Mouse (Mus musculus) midbrain, postnatal 0 days (tissue): ENCODE data around the gene Sash3. TPM values are rescaled to one million over a fixed set of nuclear protein-coding genes. Genes with fewer than 3 reads are reported as not detected.

Experiments used
- ATAC-seq: fragments of 200-750 bp; cut with Nextera tagmentation; 2 replicates; pipeline ENCODE4 v1.8.0; 2017; ENCODE audit warnings: moderate number of reproducible peaks, mild to moderate bottlenecking, moderate TSS enrichment, moderate library complexity; ENCODE audit not compliant: low FRiP score
- DNase-seq: peaks from one replicate; pipeline ENCODE4 v3.0.0-alpha.2; 2015; ENCODE audit warnings: low spot score
- H3K27ac ChIP-seq: fragments of 300-500 bp; sonication (generic); 2 replicates; pipeline ENCODE4 v1.5.1; 2014; ENCODE audit warnings: low read depth, mild to moderate bottlenecking, low read length, mixed read lengths
- H3K27me3 ChIP-seq: fragments of 300-500 bp; sonication (generic); 2 replicates; pipeline ENCODE4 v1.6.1; 2014; ENCODE audit warnings: low read length, control low read depth, mixed read lengths; ENCODE audit not compliant: insufficient read depth
- H3K36me3 ChIP-seq: fragments of 300-500 bp; sonication (generic); 2 replicates; pipeline ENCODE4 v1.6.1; 2014; ENCODE audit warnings: low read length, control low read depth, mixed read lengths; ENCODE audit not compliant: insufficient read depth
- H3K4me1 ChIP-seq: fragments of 300-500 bp; sonication (generic); 2 replicates; pipeline ENCODE4 v1.6.1; 2014; ENCODE audit warnings: mild to moderate bottlenecking, control low read depth, antibody characterized with exemption, low read length, mixed read lengths; ENCODE audit not compliant: insufficient read depth
- H3K4me2 ChIP-seq: fragments of 300-500 bp; sonication (generic); 2 replicates; pipeline ENCODE4 v1.6.1; 2014; ENCODE audit warnings: low read depth, mild to moderate bottlenecking, low read length, mixed read lengths; ENCODE audit not compliant: poor library complexity, severe bottlenecking
- H3K4me3 ChIP-seq: fragments of 300-500 bp; sonication (generic); 2 replicates; pipeline ENCODE4 v1.5.1; 2014; ENCODE audit warnings: low read depth, mild to moderate bottlenecking, low read length, moderate library complexity
- H3K9ac ChIP-seq: fragments of 300-500 bp; sonication (generic); replicated peaks from 2 replicates; pipeline ENCODE4 v1.6.1; 2014; ENCODE audit warnings: mild to moderate bottlenecking, low read length, moderate library complexity, mixed read lengths; ENCODE audit not compliant: poor library complexity, severe bottlenecking
- H3K9me3 ChIP-seq: fragments of 300-500 bp; sonication (generic); 2 replicates; pipeline ENCODE4 v1.6.1; 2016; ENCODE audit warnings: low read length, control low read depth
- CTCF ChIP-seq: IDR thresholded peaks from 2 replicates; pipeline ENCODE4 v1.5.1; 2016; ENCODE audit warnings: antibody characterized with exemption, mild to moderate bottlenecking
- WGBS: fragments of 180-500 bp; shearing (Covaris S2); extraction: QIAGEN DNeasy Blood & Tissue Kit; methylation state at CpG from one replicate; pipeline ENCODE4 v1.1.7; 2014; 5-methylcytosine and 5-hydroxymethylcytosine counted together
- polyA plus RNA-seq: library from polyadenylated mRNA; unstranded; fragments of >200 nt; fragmentation: Nextera tagmentation; extraction: Ambion mirVana; gene quantifications from 2 replicates; pipeline ENCODE4 v1.2.1, GENCODE M21; 2015
- total RNA-seq: library from RNA; depleted of rRNA; stranded (reverse); fragments of >200 nt; gene quantifications from 2 replicates; pipeline ENCODE4 v1.2.3, GENCODE M21; 2014

Sash3 gene
- total and polyA plus RNA-seq, 2 experiments from 2014 or later, result 0.22 to 1.0 TPM

DNA sequence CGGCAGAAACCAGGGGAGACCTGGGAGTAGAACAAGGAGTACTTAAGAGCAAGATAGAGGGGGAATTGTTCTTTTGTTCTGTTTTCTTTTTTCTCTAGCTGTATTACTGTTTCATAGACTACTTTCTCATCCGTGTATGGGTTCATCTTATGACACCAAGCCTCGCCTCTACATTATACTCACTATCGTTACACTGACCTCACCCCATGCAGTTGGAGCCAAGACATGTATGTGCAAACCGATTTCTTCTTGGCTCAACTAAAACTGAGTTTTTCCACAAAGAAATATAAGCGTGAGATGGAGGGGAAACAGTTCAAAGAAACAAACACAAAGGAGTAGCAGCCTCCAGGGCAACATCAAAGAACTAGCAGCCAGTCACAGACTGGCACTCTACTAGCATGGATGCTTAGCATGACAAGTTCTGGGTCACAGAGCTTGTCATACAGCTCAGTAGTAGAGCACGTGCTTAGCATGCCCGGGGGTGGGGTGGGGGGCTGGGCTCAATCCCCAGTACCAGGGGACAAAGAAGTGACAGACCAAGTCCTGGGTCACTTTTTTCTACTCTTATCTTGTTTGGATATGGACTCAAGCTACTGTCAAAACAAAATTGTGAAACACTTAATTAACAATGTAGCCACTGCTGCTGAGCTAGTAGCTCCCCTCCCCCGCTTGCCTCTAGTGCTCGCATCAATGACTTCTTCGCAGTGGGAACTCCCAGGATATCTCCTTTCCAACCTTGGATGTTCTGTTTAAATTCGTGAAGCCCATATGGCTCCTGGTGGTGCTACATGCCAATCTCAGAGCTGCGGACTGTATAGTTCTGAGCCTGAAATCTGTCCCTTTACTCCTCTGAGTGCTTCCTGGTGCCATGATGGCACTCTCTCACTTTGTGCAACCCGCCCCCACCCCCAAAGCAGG lies 47.3 kb downstream of the Sash3 start:
- no peaks in the 10 kb centered on the region for H3K27me3 ChIP-seq
- no peak overlapping the region for H3K4me2 ChIP-seq
- no peak overlapping the region for H3K4me3 ChIP-seq
- no peaks in the 10 kb centered on the region for H3K4me1 ChIP-seq
- H3K9me3 ChIP-seq, result no peaks in the 10 kb centered on the region
- 66% methylated on average over 14 of the region's 14 CpGs for WGBS
- no peak overlapping the region for H3K9ac ChIP-seq
- no peak for TF ChIP-seq CTCF
- no peak for DNase-seq
- no peak for ATAC-seq
- H3K36me3 ChIP-seq, result no peaks in the 10 kb centered on the region; the same call in 1 of the 2 replicates
- no peak overlapping the region for H3K27ac ChIP-seq

DNA sequence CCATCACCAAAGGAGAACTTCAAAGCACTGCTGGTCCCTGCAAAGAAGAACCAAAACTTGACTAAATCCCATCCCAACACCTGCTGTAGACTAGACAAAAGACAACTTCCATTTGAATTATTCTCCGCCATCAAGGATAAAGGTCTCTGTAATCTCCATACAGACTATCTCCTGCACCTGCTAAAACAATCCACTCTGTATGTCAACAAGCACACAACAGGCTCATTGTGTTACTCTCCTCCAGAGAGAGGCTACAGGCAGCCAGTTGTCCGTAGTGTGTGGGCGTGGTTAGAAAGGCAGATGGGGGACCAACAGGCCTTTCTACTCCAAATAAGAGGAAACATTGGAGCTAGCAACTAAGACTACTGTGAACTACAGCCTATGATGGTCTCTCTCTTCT lies 51.6 kb downstream of the Sash3 start:
- no peak overlapping the region for H3K27ac ChIP-seq
- 85% methylated on average over 3 of the region's 3 CpGs for WGBS
- H3K36me3 ChIP-seq, result no peaks in the 10 kb centered on the region; the same call in 1 of the 2 replicates
- DNase-seq (no peak), ATAC-seq (no peak)
- H3K9me3 ChIP-seq, result no peaks in the 10 kb centered on the region
- no peak for TF ChIP-seq CTCF
- no peak overlapping the region for H3K9ac ChIP-seq
- no peaks in the 10 kb centered on the region for H3K4me1 ChIP-seq
- H3K4me3 ChIP-seq, result no peak overlapping the region
- H3K27me3 ChIP-seq, result no peaks in the 10 kb centered on the region
- no peak overlapping the region for H3K4me2 ChIP-seq

DNA sequence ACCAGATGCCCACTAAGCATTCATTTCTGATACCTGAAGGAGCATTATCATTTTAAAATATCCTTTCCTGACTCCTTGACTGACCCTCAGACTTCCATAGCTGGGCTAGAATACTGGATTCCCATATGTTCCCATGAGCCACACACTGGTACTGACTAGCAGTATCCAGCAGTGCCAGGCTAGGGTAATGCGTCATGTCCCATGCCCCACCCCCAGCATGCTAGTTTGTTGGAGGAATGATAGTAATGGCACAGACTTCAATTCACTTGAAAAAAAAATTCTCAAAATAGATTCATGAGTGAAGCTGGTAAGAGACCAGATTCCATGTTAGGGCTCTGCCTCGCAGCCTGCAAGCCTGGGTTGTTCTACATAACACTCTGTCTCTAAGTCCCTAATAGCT lies 52.8 kb downstream of the Sash3 start:
- no peak overlapping the region for H3K4me2 ChIP-seq
- no peaks in the 10 kb centered on the region for H3K36me3 ChIP-seq
- no peak overlapping the region for H3K9ac ChIP-seq
- H3K27ac ChIP-seq, result no peak overlapping the region
- H3K9me3 ChIP-seq, result no peaks in the 10 kb centered on the region
- no peak for TF ChIP-seq CTCF
- 91% methylated on average over 2 of the region's 2 CpGs for WGBS
- H3K4me3 ChIP-seq, result no peak overlapping the region
- DNase-seq (no peak), ATAC-seq (no peak)
- H3K4me1 ChIP-seq, result no peaks in the 10 kb centered on the region
- H3K27me3 ChIP-seq, result no peaks in the 10 kb centered on the region

GRCm38 (mm10) chrX:48200699-48201098 lies 54.5 kb downstream of the Sash3 start:
- H3K4me2 ChIP-seq, result no peak overlapping the region
- no peak for DNase-seq
- 86% methylated on average over 3 of the region's 3 CpGs for WGBS

GRCm38 (mm10) chrX:48201973-48202372 lies 55.7 kb downstream of the Sash3 start:
- no peak for TF ChIP-seq CTCF
- Histone ChIP-seq H3K4me1 (no peaks in the 10 kb centered on the region), H3K4me3 (no peak overlapping the region), H3K9me3 (no peaks in the 10 kb centered on the region), H3K4me2 (no peak overlapping the region), H3K27ac (no peak overlapping the region), H3K9ac (no peak overlapping the region), H3K36me3 (no peaks in the 10 kb centered on the region), H3K27me3 (no peaks in the 10 kb centered on the region)
- no peak for DNase-seq
- ATAC-seq, result no peak
- 88% methylated on average over 7 of the region's 7 CpGs for WGBS

More at GRCm38 (mm10) chrX:48200699-48201098, 54.5 kb downstream of the Sash3 start:
- ATAC-seq, result no peak
- Histone ChIP-seq H3K9me3 (no peaks in the 10 kb centered on the region), H3K36me3 (no peaks in the 10 kb centered on the region), H3K9ac (no peak overlapping the region), H3K4me1 (no peaks in the 10 kb centered on the region), H3K27me3 (no peaks in the 10 kb centered on the region), H3K27ac (no peak overlapping the region), H3K4me3 (no peak overlapping the region)
- no peak for TF ChIP-seq CTCF

DNA sequence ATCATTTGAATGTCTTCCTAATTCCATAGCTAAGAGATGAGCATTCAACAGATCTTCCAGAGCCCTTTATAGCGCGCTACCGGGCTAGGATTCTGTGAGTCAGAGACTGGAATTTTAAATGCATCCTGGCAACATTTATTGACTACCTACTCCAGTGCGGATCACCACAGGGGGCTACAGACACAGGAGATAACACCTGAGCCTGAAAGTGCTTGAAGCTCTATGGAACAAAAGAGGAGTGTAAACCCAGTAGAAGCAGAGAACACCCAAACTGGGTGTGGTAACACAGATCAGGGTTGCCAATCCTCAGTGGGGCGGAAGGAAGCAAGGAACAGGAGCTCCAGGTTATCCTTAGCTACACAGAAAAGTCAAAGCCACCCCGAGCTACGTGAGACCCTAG lies 56.2 kb downstream of the Sash3 start:
- no peak overlapping the region for H3K4me2 ChIP-seq
- TF ChIP-seq CTCF, result no peak
- WGBS, result 79% methylated on average over 7 of the region's 7 CpGs
- H3K27ac ChIP-seq, result no peak overlapping the region
- H3K9me3 ChIP-seq, result no peaks in the 10 kb centered on the region
- DNase-seq, result no peak
- H3K9ac ChIP-seq, result no peak overlapping the region
- H3K36me3 ChIP-seq, result no peaks in the 10 kb centered on the region
- H3K4me1 ChIP-seq, result no peaks in the 10 kb centered on the region
- H3K4me3 ChIP-seq, result no peak overlapping the region
- no peak for ATAC-seq
- H3K27me3 ChIP-seq, result no peaks in the 10 kb centered on the region
